ENCODE assay signal across 18 mouse cellular contexts in the genomic region with DNA sequence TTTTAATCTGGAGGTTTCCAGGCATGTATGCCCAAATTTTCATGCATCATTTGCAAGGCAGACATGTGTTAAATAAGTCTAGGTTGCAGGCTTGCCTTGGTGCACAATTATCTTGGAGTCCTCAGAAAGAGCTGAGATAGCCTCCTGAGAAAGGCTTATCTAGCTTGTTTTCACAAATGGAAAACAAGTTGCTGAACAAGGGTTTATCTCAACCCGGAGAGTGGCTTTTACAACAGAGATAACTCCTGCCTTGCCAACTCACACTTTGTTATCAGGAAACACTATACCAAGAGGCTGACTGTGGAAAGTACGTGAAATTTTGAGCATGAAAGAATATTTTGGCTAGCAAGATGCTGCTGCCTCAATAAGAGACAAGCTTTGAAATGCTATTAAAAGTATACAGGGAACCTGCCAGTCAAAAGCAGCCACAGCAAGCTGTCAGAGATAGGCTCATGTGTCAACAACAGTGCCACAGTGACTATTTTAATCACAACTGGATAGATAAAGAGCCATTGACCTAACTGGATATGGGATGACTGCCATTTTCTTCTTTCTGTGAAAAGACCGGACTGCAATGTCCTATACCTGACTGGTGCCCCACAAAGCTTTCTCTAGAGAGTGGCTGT.
DNase-seq lines count a peak whose midpoint lies in the region; ATAC-seq and TF ChIP-seq lines count a peak whose summit lies in the region.
"Had no signal": no experiment of that assay in that cellular context is flagged by ENCODE, and none has a peak within 500 bp of the region (broad histone marks: within the 10 kb centered on the region; RNA-seq: fewer than 3 reads in every experiment).

No protein-coding gene starts in this region.

- H3K4me2 ChIP-seq in heart, embryonic 11.5 days, result no peak overlapping the region
- no peak overlapping the region for H3K4me2 ChIP-seq in stomach, postnatal 0 days (replicated peaks; ENCODE audit: low read depth)
- H3K4me2 ChIP-seq: stomach, embryonic 15.5 days had no signal

- H3K9me3 ChIP-seq in heart, embryonic 11.5 days (replicated peaks; ENCODE audit: control insufficient read depth, low read length), result no peaks in the 10 kb centered on the region
- H3K9me3 ChIP-seq in megakaryocyte, embryonic 14.5 days, result no peaks in the 10 kb centered on the region
- no peaks in the 10 kb centered on the region for H3K9me3 ChIP-seq in stomach, postnatal 0 days (ENCODE audit: control insufficient read depth, low read length)
- H3K9me3 ChIP-seq: midbrain, embryonic 10.5 days; stomach, embryonic 15.5 days had no signal

- WGBS in heart, embryonic 11.5 days (ENCODE audit: insufficient replicate concordance), result 10% methylated on average over 3 of the region's 3 CpGs
- 47% methylated on average over 3 of the region's 3 CpGs for WGBS in stomach, postnatal 0 days

- H3K36me3 ChIP-seq in heart, embryonic 11.5 days (ENCODE audit: control insufficient read depth, insufficient read depth, low read length), result no peaks in the 10 kb centered on the region
- no peaks in the 10 kb centered on the region for H3K36me3 ChIP-seq in megakaryocyte, embryonic 14.5 days (replicated peaks; ENCODE audit: low read length)
- no peaks in the 10 kb centered on the region for H3K36me3 ChIP-seq in stomach, postnatal 0 days (ENCODE audit: control insufficient read depth, insufficient read depth, low read length)
- H3K36me3 ChIP-seq: midbrain, embryonic 10.5 days; stomach, embryonic 15.5 days had no signal

- intact Hi-C loops in heart, postnatal 25 days (cut with DNase I), result no loop called here

- no peak for DNase-seq in heart, postnatal 25 days (ENCODE audit: low spot score)
- peak; percentile 25 for DNase-seq in liver
- no peak for DNase-seq in cerebellum, postnatal 4 days (ENCODE audit: low spot score in 2 of 2)
- DNase-seq in stomach, postnatal 0 days (ENCODE audit: low spot score), result no peak
- DNase-seq: adrenal gland, adult 2 months; cerebellum, postnatal 10 days; kidney, adult 2 months; kidney, postnatal 36 days; left cerebral cortex, postnatal 4 days; lung, adult 2 months; thymus, postnatal 4 days had no signal

- no peak for TF ChIP-seq EP300 in stomach, postnatal 0 days (optimal IDR thresholded peaks at IDR 0.05)

- no peak for TF ChIP-seq CTCF in stomach, postnatal 0 days (IDR thresholded peaks at IDR 0.05; ENCODE audit: low read depth)

- H3K27me3 ChIP-seq in heart, embryonic 11.5 days (ENCODE audit: control insufficient read depth, insufficient read depth, low read length), result peaks cover 22% of the 10 kb centered on the region
- H3K27me3 ChIP-seq in megakaryocyte, embryonic 14.5 days (replicated peaks), result no peaks in the 10 kb centered on the region
- H3K27me3 ChIP-seq in stomach, postnatal 0 days (ENCODE audit: control insufficient read depth, insufficient read depth, low read length), result no peaks in the 10 kb centered on the region
- H3K27me3 ChIP-seq: stomach, embryonic 15.5 days had no signal

- peak overlapping the region; percentile 38; the same call in 1 of the 2 replicates for H3K27ac ChIP-seq in heart, embryonic 11.5 days (ENCODE audit: low read depth, low read length)
- no peak overlapping the region for H3K27ac ChIP-seq in stomach, postnatal 0 days (replicated peaks)
- H3K27ac ChIP-seq: hindbrain, postnatal 0 days; midbrain, embryonic 10.5 days; stomach, embryonic 15.5 days had no signal

- no peak overlapping the region for H3K9ac ChIP-seq in heart, embryonic 11.5 days (ENCODE audit: low read depth, low read length)
- no peak overlapping the region for H3K9ac ChIP-seq in stomach, postnatal 0 days (ENCODE audit: low read length)
- H3K9ac ChIP-seq: stomach, embryonic 15.5 days had no signal

- ATAC-seq in heart, embryonic 11.5 days (replicated peaks; ENCODE audit: insufficient number of reproducible peaks, low FRiP score, low TSS enrichment), result peak; percentile 68; the same call in 1 of the 2 replicates
- ATAC-seq in common myeloid progenitor, adult 5-6 weeks (replicated peaks; ENCODE audit: low read depth, poor library complexity, severe bottlenecking), result peak; percentile 73
- ATAC-seq in cerebellum, adult (ENCODE audit: insufficient number of reproducible peaks, low FRiP score, low TSS enrichment), result no peak
- ATAC-seq in stomach, postnatal 0 days (ENCODE audit: low FRiP score, low TSS enrichment), result no peak
- ATAC-seq: hindbrain, postnatal 0 days had no signal

- no peak overlapping the region for H3K4me3 ChIP-seq in heart, embryonic 11.5 days (ENCODE audit: low read depth, low read length)
- peak overlapping the region; percentile 38 for H3K4me3 ChIP-seq in megakaryocyte, embryonic 14.5 days (replicated peaks)
- H3K4me3 ChIP-seq in stomach, postnatal 0 days (ENCODE audit: low read depth, low read length), result no peak overlapping the region
- H3K4me3 ChIP-seq: midbrain, embryonic 10.5 days; stomach, embryonic 15.5 days had no signal

- peaks cover 4% of the 10 kb centered on the region; the same call in 1 of the 2 replicates for H3K4me1 ChIP-seq in heart, embryonic 11.5 days (ENCODE audit: control insufficient read depth, insufficient read depth, low read length)
- peaks cover 16% of the 10 kb centered on the region for H3K4me1 ChIP-seq in megakaryocyte, embryonic 14.5 days
- H3K4me1 ChIP-seq in stomach, postnatal 0 days (replicated peaks; ENCODE audit: control insufficient read depth, insufficient read depth), result no peaks in the 10 kb centered on the region
- H3K4me1 ChIP-seq: midbrain, embryonic 10.5 days; stomach, embryonic 15.5 days had no signal

Comparison
In these comparisons a context has a peak if more than half of its experiments do, and no peak if none do; other contexts are left out.
1. ATAC-seq: peak in heart, embryonic 11.5 days (single experiment) and common myeloid progenitor, adult 5-6 weeks (single experiment); none in cerebellum, adult (single experiment) and stomach, postnatal 0 days (single experiment).